Mouse (Mus musculus) CH12.LX (cell line): Measurements from ENCODE around the gene Rhox4f.
"Not testable (repeated sequence)": the region's sequence is repeated elsewhere in the genome, so short reads cannot be mapped to it uniquely, and the experiment has no call there.

Source experiments
- CTCF ChIP-seq, 2 experiments: IDR thresholded peaks in 1 of 2; conservative IDR thresholded peaks in 1 of 2; 2 replicates each; pipeline ENCODE4 v1.5.1; 2011 to 2012; ENCODE audit warnings: low read depth in 2 of 2, low read length in 2 of 2, improper control_type of control experiment in 1 of 2, inconsistent platforms in 1 of 2, mild to moderate bottlenecking in 1 of 2, moderate library complexity in 1 of 2
- E2F4 ChIP-seq: IDR thresholded peaks from 2 replicates; pipeline ENCODE4 v1.6.1; 2011; ENCODE audit warnings: low read depth, low read length, improper control_type of control experiment; ENCODE audit not compliant: insufficient replicate concordance
- EP300 ChIP-seq: IDR thresholded peaks from 2 replicates; pipeline ENCODE4 v1.6.1; 2011; ENCODE audit warnings: low read length, improper control_type of control experiment
- JUND ChIP-seq: conservative IDR thresholded peaks from 2 replicates; pipeline ENCODE4 v1.6.1; 2011; ENCODE audit warnings: low read depth, low read length, improper control_type of control experiment
- POLR2A ChIP-seq: IDR thresholded peaks from 2 replicates; pipeline ENCODE4 v1.6.1; 2011; ENCODE audit warnings: low read depth, mild to moderate bottlenecking, improper control_type of control experiment, low read length
- POLR2AphosphoS2 ChIP-seq: IDR thresholded peaks from 2 replicates; pipeline ENCODE4 v1.6.1; 2011; ENCODE audit warnings: low read depth, low read length, improper control_type of control experiment
- RAD21 ChIP-seq: IDR thresholded peaks from 2 replicates; pipeline ENCODE4 v1.6.1; 2011; ENCODE audit warnings: low read depth, mild to moderate bottlenecking, low read length, improper control_type of control experiment, moderate library complexity
- SMC3 ChIP-seq: IDR thresholded peaks from 2 replicates; pipeline ENCODE4 v1.6.1; 2011; ENCODE audit warnings: low read depth, low read length, improper control_type of control experiment
- TBP ChIP-seq: conservative IDR thresholded peaks from 2 replicates; pipeline ENCODE4 v1.6.1; 2011; ENCODE audit warnings: low read depth, low read length, improper control_type of control experiment
- TCF12 ChIP-seq: IDR thresholded peaks from 2 replicates; pipeline ENCODE4 v1.6.1; 2014; ENCODE audit warnings: low read depth, mild to moderate bottlenecking, inconsistent platforms, low read length, improper control_type of control experiment
- UBTF ChIP-seq: IDR thresholded peaks from 2 replicates; pipeline ENCODE4 v1.6.1; 2012; ENCODE audit warnings: low read depth, mild to moderate bottlenecking, inconsistent platforms, low read length, improper control_type of control experiment, moderate library complexity
- ZNF384 ChIP-seq: IDR thresholded peaks from 2 replicates; pipeline ENCODE4 v1.6.1; 2012; ENCODE audit warnings: low read depth, low read length, improper control_type of control experiment, inconsistent platforms

- not testable (repeated sequence) for TF ChIP-seq POLR2A; CTCF (conservative IDR thresholded peaks at IDR 0.05 in 1 of 2, IDR thresholded peaks at IDR 0.05 in 1 of 2; ENCODE audit: low read depth in 2 of 2, low read length in 2 of 2); E2F4; ZNF384; UBTF; TCF12; POLR2AphosphoS2; RAD21; EP300; SMC3; JUND; TBP
These were observed 26.8 kb downstream of the Rhox4f start, which contains the start of gene Rhox3f for GRCm38 (mm10) chrX:37580692-37581091.
